Mouse (Mus musculus): Measurements from ENCODE around the gene Nusap1. TPM values are rescaled to one million over a fixed set of nuclear protein-coding genes. Genes with fewer than 3 reads are reported as not detected.

The Nusap1 gene
- polyA plus RNA-seq, 1 experiment from 2014 or later, result 8.9 TPM

DNA sequence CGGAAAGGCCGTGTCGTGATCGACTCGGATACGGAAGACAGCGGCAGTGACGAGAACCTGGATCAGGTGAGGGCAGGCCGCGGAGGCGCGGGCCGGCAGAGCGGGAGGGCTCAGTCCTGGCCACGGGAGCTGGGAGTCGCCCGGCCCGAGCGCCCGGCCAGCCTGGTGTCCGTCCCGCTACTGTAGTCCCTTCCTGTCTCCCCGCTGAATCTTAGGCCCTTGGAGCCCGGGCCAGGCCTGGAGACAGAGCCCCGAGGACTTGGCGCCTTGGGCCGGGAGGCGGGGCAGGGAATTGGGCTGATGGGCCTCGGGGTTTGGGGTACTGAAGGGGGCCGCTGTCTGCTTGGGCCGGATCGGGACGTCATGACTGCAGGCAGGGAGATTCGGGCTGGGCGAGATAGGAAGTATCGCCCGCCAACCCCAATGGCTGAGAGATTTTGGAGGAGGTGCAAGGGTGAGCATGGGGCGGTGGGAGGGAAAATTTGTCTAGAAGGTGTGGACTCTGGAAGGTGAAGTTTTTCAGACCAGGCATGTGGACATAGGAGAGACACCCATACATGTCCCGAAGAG, 57.2 kb downstream of the Nusap1 start:
- peak overlapping the region; percentile 76 for H3K4me3 ChIP-seq (ENCODE audit: inconsistent target)
- WGBS (ENCODE audit: missing documents), result under 1% methylated on average over 37 of the region's 39 CpGs
- H3K79me2 ChIP-seq (ENCODE audit: inconsistent target), result peaks cover 51% of the 10 kb centered on the region
- no peak overlapping the region for H3K27ac ChIP-seq
- H3K36me3 ChIP-seq (ENCODE audit: inconsistent target), result no peaks in the 10 kb centered on the region

DNA sequence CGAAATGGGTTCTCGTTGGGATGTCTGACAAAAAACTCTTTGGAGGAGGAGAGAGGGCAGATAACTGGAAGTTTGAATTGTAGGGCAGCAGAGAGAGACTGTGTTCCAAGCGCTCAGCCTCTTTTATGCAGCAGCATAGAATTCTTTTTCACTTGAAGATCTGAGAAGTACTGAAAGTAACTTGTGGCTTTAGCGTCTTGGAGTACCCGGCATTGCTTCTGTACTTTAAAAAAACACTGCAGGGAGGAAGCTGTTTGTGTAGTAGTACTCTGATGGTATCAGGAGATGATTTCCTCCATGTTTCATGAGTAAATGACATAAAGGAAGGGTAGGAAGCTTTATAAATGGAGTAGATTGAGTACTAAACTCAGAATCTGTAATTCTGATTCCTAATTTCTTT, 57.7 kb downstream of the Nusap1 start:
- WGBS (ENCODE audit: missing documents), result 0% methylated on average over 5 of the region's 5 CpGs
- peaks cover 57% of the 10 kb centered on the region for H3K79me2 ChIP-seq (ENCODE audit: inconsistent target)
- no peak overlapping the region for H3K27ac ChIP-seq
- H3K4me3 ChIP-seq (ENCODE audit: inconsistent target), result peak overlapping the region; percentile 76
- no peaks in the 10 kb centered on the region for H3K36me3 ChIP-seq (ENCODE audit: inconsistent target)

DNA sequence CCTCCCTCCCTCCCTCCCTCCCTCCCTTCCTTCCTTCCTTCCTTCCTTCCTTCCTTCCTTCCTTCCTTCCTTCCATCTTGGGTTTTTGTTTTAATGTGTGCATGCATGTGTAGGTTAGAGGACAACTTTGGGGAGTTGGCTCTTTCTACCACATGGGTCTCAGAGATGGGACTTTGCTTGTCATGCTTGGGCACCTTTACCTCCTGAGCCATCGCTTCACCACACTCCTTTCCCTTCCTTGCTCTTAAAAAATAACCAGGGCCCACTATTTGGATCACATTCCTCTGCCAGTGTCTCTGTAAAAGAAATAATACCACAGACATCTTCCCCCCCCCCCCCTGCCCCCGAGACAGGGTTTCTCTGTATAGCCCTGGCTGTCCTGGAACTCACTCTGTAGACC, 65.6 kb downstream of the Nusap1 start:
- Histone ChIP-seq H3K27ac (no peak overlapping the region), H3K79me2 (ENCODE audit: inconsistent target) (peaks cover 87% of the 10 kb centered on the region), H3K36me3 (ENCODE audit: inconsistent target) (0 out of 2 replicates have a peak, but pooled peaks cover 4% of the 10 kb centered on the region), H3K4me3 (ENCODE audit: inconsistent target) (no peak overlapping the region)
- WGBS (ENCODE audit: missing documents), result 100% methylated on average over 1 of the region's 2 CpGs

DNA sequence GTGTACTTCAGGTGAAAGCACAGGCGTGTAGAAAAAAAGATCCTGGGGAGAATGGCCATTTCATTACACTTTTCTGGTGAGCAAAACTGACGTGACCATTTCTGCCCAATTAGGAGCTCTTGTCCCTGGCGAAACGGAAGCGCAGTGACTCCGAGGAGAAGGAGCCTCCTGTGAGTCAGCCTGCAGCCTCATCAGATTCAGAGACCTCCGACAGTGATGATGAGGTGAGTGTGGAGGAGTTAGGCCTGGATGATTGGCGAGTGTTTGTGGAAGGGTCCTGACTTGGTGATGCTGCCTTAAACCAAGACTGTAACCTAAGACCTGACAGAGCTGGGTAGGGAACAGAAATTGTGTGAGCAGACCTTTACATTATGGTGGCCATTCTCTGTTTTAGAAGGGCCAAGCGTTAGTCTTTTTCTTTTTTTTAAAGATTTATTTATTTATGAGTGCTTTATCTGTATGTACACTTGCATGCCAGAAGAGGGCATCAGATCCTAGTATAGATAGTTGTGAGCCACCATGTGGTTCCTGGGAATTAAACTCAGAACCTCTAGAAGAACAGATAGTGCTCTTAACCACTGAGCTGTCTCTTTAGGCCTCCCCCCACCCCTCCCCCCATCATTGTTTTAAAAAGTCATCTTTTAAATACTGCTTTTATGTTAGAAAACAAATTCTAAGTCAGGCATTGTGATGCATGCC, 74.1 kb downstream of the Nusap1 start:
- 85% methylated on average over 7 of the region's 9 CpGs for WGBS (ENCODE audit: missing documents)
- peaks cover 40% of the 10 kb centered on the region; the same call in 1 of the 2 replicates for H3K79me2 ChIP-seq (ENCODE audit: inconsistent target)
- H3K27ac ChIP-seq, result no peak overlapping the region
- no peaks in the 10 kb centered on the region for H3K36me3 ChIP-seq (ENCODE audit: inconsistent target)
- no peak overlapping the region for H3K4me3 ChIP-seq (ENCODE audit: inconsistent target)

DNA sequence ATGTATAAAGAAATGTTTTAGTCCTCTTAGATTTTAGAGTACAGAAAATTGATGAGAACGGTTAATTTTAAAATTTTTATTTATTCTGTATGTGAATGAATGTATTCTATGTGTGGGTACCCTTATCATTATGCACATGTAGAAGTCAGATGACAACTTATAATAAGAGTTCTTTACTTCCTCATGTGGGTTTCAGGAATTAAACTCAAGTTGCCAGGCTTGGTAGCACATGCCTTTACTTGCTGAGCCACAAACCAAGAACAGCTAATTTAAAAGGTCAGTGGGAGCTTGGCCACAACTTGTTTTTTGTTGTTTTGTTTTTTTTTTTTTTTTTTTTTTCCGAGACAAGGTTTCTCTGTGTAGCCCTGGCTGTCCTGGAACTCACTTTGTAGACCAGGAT, 76.7 kb downstream of the Nusap1 start:
- peaks cover 34% of the 10 kb centered on the region; the same call in 1 of the 2 replicates for H3K79me2 ChIP-seq (ENCODE audit: inconsistent target)

DNA sequence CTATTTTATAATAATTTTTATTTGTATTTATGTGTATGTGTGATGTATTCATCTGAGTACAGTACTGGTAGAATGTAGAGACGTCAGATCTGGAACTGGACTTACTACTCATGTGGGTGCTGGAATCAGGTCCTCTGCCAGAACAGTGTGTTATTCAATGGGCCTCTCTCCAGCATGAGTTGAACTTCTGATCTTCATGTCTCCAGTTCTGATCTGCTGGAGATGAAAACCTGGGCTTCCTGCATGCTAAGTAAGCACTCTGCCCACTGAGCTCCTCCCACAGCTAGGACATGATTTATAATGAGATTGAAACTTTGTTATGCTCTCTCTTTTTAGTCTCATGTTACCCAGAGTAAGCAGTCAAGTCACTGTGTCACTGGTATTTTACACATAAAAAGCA, 78.0 kb downstream of the Nusap1 start:
- 89% methylated on average over 1 of the region's 1 CpGs for WGBS (ENCODE audit: missing documents)
- Histone ChIP-seq H3K27ac (no peak overlapping the region), H3K4me3 (ENCODE audit: inconsistent target) (no peak overlapping the region), H3K36me3 (ENCODE audit: inconsistent target) (no peaks in the 10 kb centered on the region), H3K79me2 (ENCODE audit: inconsistent target) (peaks cover 21% of the 10 kb centered on the region; the same call in 1 of the 2 replicates)

More for the DNA sequence above, 76.7 kb downstream of the Nusap1 start:
- Histone ChIP-seq H3K36me3 (ENCODE audit: inconsistent target) (no peaks in the 10 kb centered on the region), H3K4me3 (ENCODE audit: inconsistent target) (no peak overlapping the region), H3K27ac (no peak overlapping the region)
- WGBS (ENCODE audit: missing documents), result 88% methylated on average over 1 of the region's 2 CpGs

DNA sequence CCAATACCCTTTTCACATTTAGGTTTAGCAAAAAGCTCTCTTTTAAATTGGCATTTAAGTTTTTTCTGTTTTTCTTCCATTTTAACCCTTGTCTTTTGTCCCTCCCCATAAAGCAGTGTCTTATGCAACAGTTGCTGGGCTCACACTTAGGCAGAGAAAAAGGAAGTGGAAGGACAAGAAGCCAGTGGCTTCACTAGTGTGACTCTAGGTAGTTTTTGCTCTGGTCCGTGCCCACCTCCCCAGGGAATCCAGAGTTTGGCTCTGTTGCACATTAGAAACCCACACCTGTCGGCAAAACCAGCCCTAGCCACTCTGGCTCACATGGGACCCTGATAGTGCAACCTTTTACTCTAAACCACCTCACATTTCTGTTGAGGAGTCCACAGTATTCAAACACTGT, 80.4 kb downstream of the Nusap1 start:
- peaks cover 21% of the 10 kb centered on the region; the same call in 1 of the 2 replicates for H3K79me2 ChIP-seq (ENCODE audit: inconsistent target)
- WGBS (ENCODE audit: missing documents), result 28% methylated on average over 2 of the region's 2 CpGs
- no peak overlapping the region for H3K27ac ChIP-seq
- no peak overlapping the region for H3K4me3 ChIP-seq (ENCODE audit: inconsistent target)
- H3K36me3 ChIP-seq (ENCODE audit: inconsistent target), result 0 out of 2 replicates have a peak, but pooled peaks cover 6% of the 10 kb centered on the region

DNA sequence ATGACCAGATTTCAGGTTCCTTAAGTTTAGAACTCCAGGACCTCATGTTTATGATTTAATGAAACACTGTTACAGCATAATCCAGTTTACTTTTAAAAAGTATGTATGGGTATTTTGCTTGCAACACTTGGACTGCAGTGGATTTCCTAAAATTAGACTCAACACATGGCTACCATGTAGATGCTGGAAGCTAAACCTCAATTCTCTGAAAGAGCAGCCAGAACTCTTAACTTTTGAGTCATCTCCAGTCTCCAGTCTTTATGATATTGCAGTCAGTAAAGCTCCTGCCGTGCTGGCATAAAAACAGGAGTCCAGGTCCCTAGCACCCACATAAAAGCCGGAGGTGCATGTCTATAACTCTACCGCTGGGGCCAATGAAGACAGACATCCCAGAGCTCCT, 81.9 kb downstream of the Nusap1 start:
- 93% methylated on average over 3 of the region's 3 CpGs for WGBS (ENCODE audit: missing documents)
- Histone ChIP-seq H3K36me3 (ENCODE audit: inconsistent target) (0 out of 2 replicates have a peak, but pooled peaks cover 10% of the 10 kb centered on the region), H3K4me3 (ENCODE audit: inconsistent target) (no peak overlapping the region)

More for the DNA sequence above, 81.9 kb downstream of the Nusap1 start:
- no peak overlapping the region for H3K27ac ChIP-seq
- peaks cover 21% of the 10 kb centered on the region; the same call in 1 of the 2 replicates for H3K79me2 ChIP-seq (ENCODE audit: inconsistent target)

Other genes with a start within 250 kb of the Nusap1 start
- gene Ino80, start 140.6 kb upstream of the Nusap1 start, polyA plus RNA-seq (2018), result 8.9 to 11.8 TPM (median 10.9 TPM) in 3 replicates
- gene Exd1, start 70.7 kb upstream of the Nusap1 start, polyA plus RNA-seq (2018), result 0.07 to 0.10 TPM (median 0.09 TPM) in 3 replicates
- 58.0 to 67.1 TPM (median 58.9 TPM) in 3 replicates for gene Chp1, start 70.6 kb upstream of the Nusap1 start, polyA plus RNA-seq (2018)
- 0.87 to 6.7 TPM (median 3.3 TPM) in 3 replicates for gene Oip5, start 171 bp downstream of the Nusap1 start, polyA plus RNA-seq (2018)
- gene Ndufaf1, start 44.5 kb downstream of the Nusap1 start, polyA plus RNA-seq (2018), result 15.3 to 19.7 TPM (median 16.5 TPM) in 3 replicates
- 23.0 to 38.2 TPM (median 23.7 TPM) in 3 replicates for gene Rtf1, start 56.8 kb downstream of the Nusap1 start, polyA plus RNA-seq (2018)
- 0.27 TPM in 1 of 3 replicates, not detected in the others for gene Itpka, start 124.0 kb downstream of the Nusap1 start, polyA plus RNA-seq (2018)
- gene Ltk, start 142.1 kb downstream of the Nusap1 start, polyA plus RNA-seq (2018), result not detected in 3 replicates
- gene Rpap1, start 169.2 kb downstream of the Nusap1 start, polyA plus RNA-seq (2018), result 5.7 to 9.3 TPM (median 8.7 TPM) in 3 replicates
- 0.25 to 0.93 TPM (median 0.48 TPM) in 3 replicates for gene Tyro3, start 179.4 kb downstream of the Nusap1 start, polyA plus RNA-seq (2018)

Measured in macrophage (primary cell).